Mouse (Mus musculus): Measurements from ENCODE around the gene Ube2q1. TPM values are rescaled to one million over a fixed set of nuclear protein-coding genes. Genes with fewer than 3 reads are reported as not detected.

The Ube2q1 gene
- total and polyA plus RNA-seq, 2 experiments: 10.0 to 16.6 TPM

DNA sequence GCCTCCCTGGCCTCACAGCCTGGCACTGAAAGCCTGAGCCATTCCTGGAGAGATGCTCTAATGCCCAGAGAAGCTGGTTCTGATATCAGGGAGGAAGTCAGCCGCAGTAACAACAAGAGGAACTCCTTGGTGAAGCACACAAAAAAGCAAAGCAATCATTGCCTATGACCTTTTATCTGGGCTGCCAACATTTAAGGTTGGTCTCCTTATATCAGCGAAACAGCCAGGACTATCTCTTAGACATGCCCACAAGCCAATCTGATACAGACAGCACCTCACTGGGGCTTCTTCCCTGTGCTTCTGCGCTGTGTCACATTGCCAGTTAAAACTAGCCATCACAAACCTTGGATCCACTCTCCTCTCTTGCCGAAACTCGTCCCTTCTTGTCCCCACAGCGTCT lies 34.9 kb upstream of the Ube2q1 start:
- Histone ChIP-seq H3K4me1 (ENCODE audit: control insufficient read depth, insufficient read depth, low read length) (no peaks in the 10 kb centered on the region), H3K9ac (ENCODE audit: low read depth, low read length) (no peak overlapping the region), H3K27ac (replicated peaks; ENCODE audit: insufficient read depth, low read depth, low read length) (no peak overlapping the region), H3K4me3 (ENCODE audit: insufficient read depth, low read depth, low read length) (no peak overlapping the region), H3K36me3 (ENCODE audit: control insufficient read depth, insufficient read depth, low read length) (peaks cover 54% of the 10 kb centered on the region), H3K27me3 (ENCODE audit: control insufficient read depth, insufficient read depth, low read length) (no peaks in the 10 kb centered on the region), H3K79me2 (ENCODE audit: control insufficient read depth, insufficient read depth, low read length) (peaks cover 5% of the 10 kb centered on the region; the same call in 1 of the 2 replicates)
- no peak for TF ChIP-seq CTCF (IDR thresholded peaks at IDR 0.05; ENCODE audit: low read depth, low read length)
- no peak for TF ChIP-seq POLR2A (IDR thresholded peaks at IDR 0.05; ENCODE audit: extremely low read depth, insufficient read depth, low read length)
- no peak for DNase-seq (ENCODE audit: extremely low read depth, low read depth, low spot score)
- WGBS: 93% methylated on average over 6 of the region's 6 CpGs

GRCm38 (mm10) chr3:89752307-89752706 lies 21.1 kb upstream of the Ube2q1 start:
- H3K36me3 ChIP-seq (ENCODE audit: control insufficient read depth, insufficient read depth, low read length): peaks cover 8% of the 10 kb centered on the region
- no peak for DNase-seq (ENCODE audit: extremely low read depth, low read depth, low spot score)
- no peaks in the 10 kb centered on the region for H3K27me3 ChIP-seq (ENCODE audit: control insufficient read depth, insufficient read depth, low read length)
- no peak overlapping the region for H3K9ac ChIP-seq (ENCODE audit: low read depth, low read length)
- WGBS: 27% methylated on average over 1 of the region's 1 CpGs
- H3K4me1 ChIP-seq (ENCODE audit: control insufficient read depth, insufficient read depth, low read length): no peaks in the 10 kb centered on the region
- no peaks in the 10 kb centered on the region for H3K79me2 ChIP-seq (ENCODE audit: control insufficient read depth, insufficient read depth, low read length)
- no peak overlapping the region for H3K4me3 ChIP-seq (ENCODE audit: insufficient read depth, low read depth, low read length)
- TF ChIP-seq POLR2A (IDR thresholded peaks at IDR 0.05; ENCODE audit: extremely low read depth, insufficient read depth, low read length) (no peak), CTCF (IDR thresholded peaks at IDR 0.05; ENCODE audit: low read depth, low read length) (no peak)
- no peak overlapping the region for H3K27ac ChIP-seq (replicated peaks; ENCODE audit: insufficient read depth, low read depth, low read length)

GRCm38 (mm10) chr3:89755283-89755682 lies 18.1 kb upstream of the Ube2q1 start:
- Histone ChIP-seq H3K4me3 (ENCODE audit: insufficient read depth, low read depth, low read length) (no peak overlapping the region), H3K27ac (replicated peaks; ENCODE audit: insufficient read depth, low read depth, low read length) (no peak overlapping the region), H3K27me3 (ENCODE audit: control insufficient read depth, insufficient read depth, low read length) (no peaks in the 10 kb centered on the region), H3K4me1 (ENCODE audit: control insufficient read depth, insufficient read depth, low read length) (no peaks in the 10 kb centered on the region), H3K36me3 (ENCODE audit: control insufficient read depth, insufficient read depth, low read length) (peaks cover 3% of the 10 kb centered on the region; the same call in 1 of the 2 replicates), H3K79me2 (ENCODE audit: control insufficient read depth, insufficient read depth, low read length) (no peaks in the 10 kb centered on the region), H3K9ac (ENCODE audit: low read depth, low read length) (no peak overlapping the region)
- 66% methylated on average over 6 of the region's 6 CpGs for WGBS
- DNase-seq (ENCODE audit: extremely low read depth, low read depth, low spot score): no peak
- TF ChIP-seq POLR2A (IDR thresholded peaks at IDR 0.05; ENCODE audit: extremely low read depth, insufficient read depth, low read length): no peak
- no peak for TF ChIP-seq CTCF (IDR thresholded peaks at IDR 0.05; ENCODE audit: low read depth, low read length)

- WGBS: 73% methylated on average over 2 of the region's 2 CpGs
- no peaks in the 10 kb centered on the region for H3K36me3 ChIP-seq (ENCODE audit: control insufficient read depth, insufficient read depth, low read length)
- H3K4me1 ChIP-seq (ENCODE audit: control insufficient read depth, insufficient read depth, low read length): no peaks in the 10 kb centered on the region
- no peak overlapping the region for H3K27ac ChIP-seq (replicated peaks; ENCODE audit: insufficient read depth, low read depth, low read length)
- no peaks in the 10 kb centered on the region for H3K27me3 ChIP-seq (ENCODE audit: control insufficient read depth, insufficient read depth, low read length)
- H3K4me3 ChIP-seq (ENCODE audit: insufficient read depth, low read depth, low read length): no peak overlapping the region
- no peak for DNase-seq (ENCODE audit: extremely low read depth, low read depth, low spot score)
- H3K9ac ChIP-seq (ENCODE audit: low read depth, low read length): no peak overlapping the region
- TF ChIP-seq CTCF (IDR thresholded peaks at IDR 0.05; ENCODE audit: low read depth, low read length) (no peak), POLR2A (IDR thresholded peaks at IDR 0.05; ENCODE audit: extremely low read depth, insufficient read depth, low read length) (no peak)
- H3K79me2 ChIP-seq (ENCODE audit: control insufficient read depth, insufficient read depth, low read length): no peaks in the 10 kb centered on the region
Observed at GRCm38 (mm10) chr3:89757851-89758250, 15.6 kb upstream of the Ube2q1 start.

- Histone ChIP-seq H3K4me1 (ENCODE audit: control insufficient read depth, insufficient read depth, low read length) (peaks cover 1% of the 10 kb centered on the region; the same call in 1 of the 2 replicates), H3K79me2 (ENCODE audit: control insufficient read depth, insufficient read depth, low read length) (no peaks in the 10 kb centered on the region), H3K36me3 (ENCODE audit: control insufficient read depth, insufficient read depth, low read length) (no peaks in the 10 kb centered on the region), H3K4me3 (ENCODE audit: insufficient read depth, low read depth, low read length) (no peak overlapping the region), H3K9ac (ENCODE audit: low read depth, low read length) (no peak overlapping the region), H3K27me3 (ENCODE audit: control insufficient read depth, insufficient read depth, low read length) (no peaks in the 10 kb centered on the region), H3K27ac (replicated peaks; ENCODE audit: insufficient read depth, low read depth, low read length) (no peak overlapping the region)
- WGBS: 68% methylated on average over 3 of the region's 3 CpGs
- DNase-seq (ENCODE audit: extremely low read depth, low read depth, low spot score): no peak
- TF ChIP-seq CTCF (IDR thresholded peaks at IDR 0.05; ENCODE audit: low read depth, low read length) (no peak), POLR2A (IDR thresholded peaks at IDR 0.05; ENCODE audit: extremely low read depth, insufficient read depth, low read length) (no peak)
Observed at GRCm38 (mm10) chr3:89759786-89760185, 13.6 kb upstream of the Ube2q1 start.

GRCm38 (mm10) chr3:89764119-89764724 lies 9.2 kb upstream of the Ube2q1 start, which contains the start of gene Chrnb2:
Chrnb2 (minus strand) TSS chr3:89764632.
- H3K27ac ChIP-seq (replicated peaks; ENCODE audit: insufficient read depth, low read depth, low read length): no peak within 1 kb of the TSS
- TF ChIP-seq CTCF (IDR thresholded peaks at IDR 0.05; ENCODE audit: low read depth, low read length) (0 out of 2 replicates have a peak, but pooled peaks have one; percentile 4), POLR2A (IDR thresholded peaks at IDR 0.05; ENCODE audit: extremely low read depth, insufficient read depth, low read length) (no peak)
- peak; percentile 8 for DNase-seq (ENCODE audit: extremely low read depth, low read depth, low spot score)
- no peak within 1 kb of the TSS for H3K9ac ChIP-seq (ENCODE audit: low read depth, low read length)
- H3K4me3 ChIP-seq (ENCODE audit: insufficient read depth, low read depth, low read length): no peak within 1 kb of the TSS
- 2% methylated on average over 36 of the region's 36 CpGs for WGBS
- H3K36me3 ChIP-seq (ENCODE audit: control insufficient read depth, insufficient read depth, low read length): no peaks in the 10 kb centered on the region
- no peaks in the 10 kb centered on the region for H3K27me3 ChIP-seq (ENCODE audit: control insufficient read depth, insufficient read depth, low read length)
- H3K79me2 ChIP-seq (ENCODE audit: control insufficient read depth, insufficient read depth, low read length): no peaks in the 10 kb centered on the region
- peaks cover 1% of the 10 kb centered on the region; the same call in 1 of the 2 replicates for H3K4me1 ChIP-seq (ENCODE audit: control insufficient read depth, insufficient read depth, low read length)

Measured in liver, adult 2 months (tissue).